Mouse (Mus musculus) mouse trophoblast stem cell (cell line): ENCODE data around the gene Gm20388.

Source experiments
- in situ Hi-C, 2 experiments: fragments of 300-500 bp; cut with MseI, MboI; formaldehyde crosslinking; loops; 2 replicates in 1 of 2; 3 replicates in 1 of 2; pipeline ENCODE4 v1.15.1; 2025

The Gm20388 gene

GRCm38 (mm10) chr8:122329553-122330239, 2419.1 kb downstream of the Gm20388 start:
- in situ Hi-C loops = loop anchor here in 1 of 2 experiments (5.0 kb wide), 1 partner anchor 57 kb away; no protein-coding TSS in a partner anchor

- in situ Hi-C loops = loop anchor here in 1 of 2 experiments (5.0 kb wide), 1 partner anchor 58 kb away; no protein-coding TSS in a partner anchor
These were observed 2419.9 kb downstream of the Gm20388 start for GRCm38 (mm10) chr8:122330446-122331133.

DNA sequence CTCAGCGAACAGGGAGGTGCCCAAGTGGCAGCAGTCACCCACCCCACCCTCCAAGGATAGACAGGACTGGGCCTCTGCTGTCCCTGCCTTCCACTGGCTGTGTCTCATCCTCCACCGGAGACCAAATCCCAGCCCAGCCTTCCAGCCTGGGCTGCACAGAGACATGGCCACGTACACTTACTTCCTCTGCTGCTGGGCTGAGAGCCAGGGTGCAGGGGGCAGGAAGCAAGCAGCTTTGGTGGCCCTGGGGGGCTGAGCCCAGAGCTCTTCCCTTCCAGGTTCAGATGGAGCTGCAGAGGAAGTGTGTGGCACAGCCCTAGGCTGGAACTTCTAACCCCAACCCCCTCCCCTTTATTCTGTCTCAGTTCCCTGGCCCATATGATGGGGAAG, 2420.5 kb downstream of the Gm20388 start:
- in situ Hi-C loops = loop anchor here in 1 of 2 experiments (5.0 kb wide), 1 partner anchor 59 kb away; no protein-coding TSS in a partner anchor

DNA sequence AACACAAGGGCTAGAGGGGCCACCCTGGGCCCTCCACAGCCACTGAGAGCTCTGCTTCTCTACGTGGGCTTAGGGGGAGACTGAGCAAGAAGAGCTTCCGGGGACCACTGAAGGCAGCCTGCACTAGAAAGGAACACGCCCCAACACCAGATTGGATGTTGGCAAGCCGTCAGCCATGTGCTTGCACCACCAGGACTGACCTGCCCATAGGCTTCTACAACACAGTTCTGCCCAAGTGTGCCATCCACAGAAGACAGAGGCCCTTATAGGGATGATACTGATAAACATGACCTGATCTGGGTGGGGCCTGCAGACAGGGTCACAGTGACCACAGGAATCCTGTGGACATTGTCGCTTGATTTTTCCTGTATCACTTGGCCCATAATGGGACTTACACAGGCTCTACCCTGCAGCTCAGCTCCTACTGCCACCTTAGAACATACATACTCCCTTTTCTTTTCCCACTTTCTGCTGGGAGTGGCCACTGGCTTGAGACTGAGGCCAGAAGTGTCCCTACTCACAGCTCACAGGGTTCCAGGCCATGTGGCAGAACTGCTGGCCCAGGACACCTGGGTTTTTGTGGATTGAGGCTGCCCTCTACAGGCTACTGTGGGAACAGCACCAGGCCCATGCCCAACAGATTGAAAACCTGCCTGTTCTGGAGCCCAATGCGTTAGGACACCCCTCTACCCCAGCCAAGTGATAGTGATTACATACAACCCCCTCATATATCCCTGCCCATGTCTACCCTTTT, 2422.3 kb downstream of the Gm20388 start:
- in situ Hi-C loops = loop anchor here in 1 of 2 experiments (5.0 kb wide), 1 partner anchor 61 kb away; no protein-coding TSS in a partner anchor

DNA sequence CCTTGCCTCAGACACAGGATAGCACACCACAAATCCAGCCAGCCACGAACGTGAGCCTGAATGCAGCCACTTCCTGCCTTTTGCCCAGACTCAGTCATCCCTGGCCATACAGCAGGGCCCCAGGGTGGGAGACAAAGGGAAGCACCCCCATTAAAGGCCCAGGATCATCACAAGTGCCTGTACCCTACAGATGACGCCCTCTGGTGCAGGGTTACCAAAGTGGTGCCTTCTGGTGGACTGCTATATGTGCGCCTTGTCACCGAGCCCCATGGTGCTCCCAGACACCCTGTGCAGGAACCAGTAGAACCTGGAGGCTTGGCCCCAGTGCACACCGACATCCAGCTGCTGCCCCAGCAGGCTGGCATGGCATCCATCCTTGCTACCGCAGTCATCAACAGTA, 2422.9 kb downstream of the Gm20388 start:
- in situ Hi-C loops = loop anchor here in 1 of 2 experiments (5.0 kb wide), 1 partner anchor 61 kb away; no protein-coding TSS in a partner anchor

GRCm38 (mm10) chr8:122334791-122335490, 2424.3 kb downstream of the Gm20388 start:
- in situ Hi-C loops = loop anchor here in 1 of 2 experiments (5.0 kb wide), 1 partner anchor 63 kb away; no protein-coding TSS in a partner anchor

- in situ Hi-C loops = no loop called here
These were observed 2425.1 kb downstream of the Gm20388 start for GRCm38 (mm10) chr8:122335638-122336250.

GRCm38 (mm10) chr8:122336251-122336910, 2425.7 kb downstream of the Gm20388 start:
- in situ Hi-C loops = no loop called here

DNA sequence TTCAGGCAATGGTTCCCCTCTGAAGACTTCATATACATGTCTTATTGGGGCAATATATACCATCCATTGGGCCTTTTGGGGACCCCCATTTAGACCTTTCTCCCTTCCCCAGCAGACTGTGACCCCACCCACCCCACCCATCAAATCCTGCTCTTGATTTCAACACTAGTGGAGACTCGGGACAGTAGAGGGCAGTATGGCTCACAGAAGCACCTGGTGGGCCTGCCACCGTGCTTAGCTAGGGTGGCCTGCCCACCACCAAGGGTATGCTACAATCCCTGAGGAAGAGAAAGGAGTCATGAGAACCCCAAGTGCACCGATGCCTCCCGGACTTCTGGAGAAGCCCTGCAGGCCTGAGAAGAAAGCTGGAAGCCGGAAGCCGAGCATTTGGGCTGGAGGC, 2428.2 kb downstream of the Gm20388 start:
- in situ Hi-C loops = no loop called here

GRCm38 (mm10) chr8:122340761-122341160, 2430.1 kb downstream of the Gm20388 start:
- in situ Hi-C loops = no loop called here

- in situ Hi-C loops = no loop called here
These were observed 2431.1 kb downstream of the Gm20388 start for GRCm38 (mm10) chr8:122341790-122342189.

DNA sequence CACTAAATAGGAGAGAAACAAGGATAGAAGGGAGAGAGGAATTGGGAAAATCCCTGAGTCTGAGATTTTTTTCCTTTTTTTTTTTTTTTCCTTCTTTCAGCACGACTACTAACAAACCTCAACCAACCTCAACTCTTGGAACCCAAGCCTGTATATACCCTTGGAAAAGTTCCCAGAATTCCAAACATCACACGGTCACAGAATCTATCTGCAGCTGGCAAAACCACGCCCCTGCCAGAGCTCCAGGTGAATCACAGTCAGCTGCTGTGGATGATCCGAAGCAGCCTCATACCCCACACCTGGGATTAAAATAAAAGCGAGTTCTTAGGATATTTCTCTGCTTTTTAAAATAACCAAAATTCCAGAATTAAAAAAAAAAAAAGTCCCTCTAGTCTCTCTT, 2431.7 kb downstream of the Gm20388 start:
- in situ Hi-C loops = no loop called here

DNA sequence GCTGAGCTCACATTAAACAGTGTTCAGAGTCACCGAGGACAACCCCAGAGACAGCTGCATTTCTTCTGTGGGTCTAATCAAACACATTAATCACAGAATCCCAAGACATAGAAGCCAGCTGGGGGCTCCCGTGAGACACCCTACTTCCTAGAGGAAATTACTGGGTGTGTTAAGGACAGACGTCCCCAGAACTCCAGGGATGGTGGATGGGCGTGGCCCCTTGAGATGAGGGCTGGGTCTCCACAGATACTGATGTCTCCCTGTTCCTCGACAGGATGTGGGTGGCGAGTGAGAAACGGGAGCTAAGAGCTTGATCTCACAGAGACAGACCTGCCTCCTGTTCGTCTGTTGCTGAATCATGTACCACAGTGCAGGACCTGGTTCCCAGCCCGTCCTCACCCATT, 2432.2 kb downstream of the Gm20388 start:
- in situ Hi-C loops = no loop called here

- in situ Hi-C loops = no loop called here
These were observed 2432.7 kb downstream of the Gm20388 start for GRCm38 (mm10) chr8:122343341-122343740.

GRCm38 (mm10) chr8:122343758-122344157, 2433.1 kb downstream of the Gm20388 start:
- in situ Hi-C loops = no loop called here

DNA sequence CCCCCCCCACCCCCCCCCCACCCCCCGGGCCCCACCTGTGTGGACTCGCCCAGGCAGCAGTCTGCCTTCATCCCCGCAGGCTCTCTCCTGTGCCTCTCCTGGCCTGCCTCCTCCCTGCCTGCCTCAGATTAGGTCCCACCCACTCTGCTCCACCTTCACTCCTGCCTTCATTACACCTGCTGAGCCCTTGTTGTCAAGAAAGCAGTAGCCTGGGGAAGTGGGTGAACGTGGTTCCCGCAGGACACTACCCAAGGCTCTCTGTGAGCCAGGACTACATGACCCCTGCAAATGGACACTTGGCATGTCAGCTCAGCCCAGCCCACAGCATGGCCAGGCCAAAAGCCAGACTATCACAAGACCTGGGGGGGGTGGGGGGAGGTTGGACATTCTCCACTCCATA, 2433.6 kb downstream of the Gm20388 start:
- in situ Hi-C loops = no loop called here

DNA sequence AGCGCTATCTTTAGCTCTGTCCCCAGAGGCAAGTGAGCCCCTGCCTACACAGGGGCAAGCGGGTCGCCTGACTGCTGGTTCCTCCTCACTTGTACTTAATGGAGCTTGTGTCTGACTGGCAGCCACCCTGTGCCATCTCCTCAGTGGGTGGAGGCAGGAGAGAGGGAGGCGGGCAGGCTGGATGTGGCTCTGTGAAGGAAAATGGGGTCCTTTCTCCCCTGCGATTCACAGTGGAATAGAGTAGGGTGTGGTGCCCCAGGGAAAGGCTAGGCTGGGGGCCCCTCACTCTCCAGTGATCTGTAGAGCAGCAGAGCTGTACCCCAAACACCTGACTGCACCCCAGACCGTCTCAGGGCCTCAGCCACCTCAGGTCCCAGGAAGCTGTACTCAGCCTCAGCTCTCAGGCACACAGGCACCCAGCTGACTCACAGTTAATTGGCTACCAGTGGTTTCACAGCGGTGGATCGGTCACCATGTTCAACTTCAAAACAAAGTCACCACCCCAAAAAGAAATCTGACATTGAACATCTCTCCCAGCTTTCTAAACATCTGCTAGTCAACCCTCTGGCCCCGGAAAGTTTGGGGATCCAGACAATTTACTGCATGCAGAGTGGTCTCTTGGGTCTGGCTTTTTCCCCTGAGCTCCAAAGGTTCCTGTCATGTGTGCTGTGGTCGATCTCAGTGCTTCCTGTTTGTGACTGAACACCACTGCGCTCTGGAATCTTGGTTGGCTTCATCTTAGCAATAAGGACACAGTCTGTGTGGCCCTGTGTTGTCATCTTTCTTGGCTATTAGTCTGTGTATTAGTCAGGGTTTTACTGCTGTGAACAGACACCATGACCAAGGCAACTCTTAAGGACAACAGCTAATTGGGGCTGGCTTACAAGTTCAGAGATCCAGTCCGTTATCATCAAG, 2434.8 kb downstream of the Gm20388 start:
- in situ Hi-C loops = no loop called here

- in situ Hi-C loops = no loop called here
These were observed 2437.3 kb downstream of the Gm20388 start for GRCm38 (mm10) chr8:122347811-122348552.
